Mouse (Mus musculus) B cell, adult 67 days (primary cell): ENCODE results near the gene Mrps25. TPM values are rescaled to one million over a fixed set of nuclear protein-coding genes. Genes with fewer than 3 reads are reported as not detected.

Experiments used
- total RNA-seq, 2 experiments: library from RNA; stranded (reverse); gene quantifications; 4 replicates each; pipeline ENCODE4 v1.2.4; 2023

The Mrps25 gene
- total RNA-seq, result 10 to 100 TPM; 14.8 to 19.2 TPM

DNA sequence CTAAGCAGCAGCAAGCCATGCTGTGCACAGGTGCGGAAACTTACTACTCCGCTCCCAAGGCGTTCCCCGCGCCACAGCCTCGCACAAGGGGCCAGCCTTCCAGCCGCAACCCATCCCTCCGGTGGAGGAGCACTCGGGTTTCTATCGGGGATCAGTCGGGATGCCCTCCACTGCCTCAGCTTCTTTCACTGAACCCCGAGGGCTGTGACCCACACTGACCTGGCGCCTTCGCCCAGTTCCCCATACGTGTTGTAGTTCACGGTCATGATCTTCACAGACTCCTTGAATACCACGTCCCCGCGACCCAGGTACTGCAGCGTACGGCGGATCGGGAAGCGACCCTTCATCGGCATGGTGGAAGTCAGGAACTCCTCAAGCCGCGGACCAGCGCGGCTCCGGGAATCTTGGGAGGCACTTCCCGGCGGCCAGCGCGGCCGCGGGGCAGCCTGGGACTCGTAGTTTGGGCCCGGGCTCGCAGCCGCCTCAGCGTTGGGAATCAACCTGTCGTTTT lies at the start of gene Mrps25:
Gene Mrps25 (minus strand): TSS at position 413 of the 511 bp plus-strand sequence.

DNA sequence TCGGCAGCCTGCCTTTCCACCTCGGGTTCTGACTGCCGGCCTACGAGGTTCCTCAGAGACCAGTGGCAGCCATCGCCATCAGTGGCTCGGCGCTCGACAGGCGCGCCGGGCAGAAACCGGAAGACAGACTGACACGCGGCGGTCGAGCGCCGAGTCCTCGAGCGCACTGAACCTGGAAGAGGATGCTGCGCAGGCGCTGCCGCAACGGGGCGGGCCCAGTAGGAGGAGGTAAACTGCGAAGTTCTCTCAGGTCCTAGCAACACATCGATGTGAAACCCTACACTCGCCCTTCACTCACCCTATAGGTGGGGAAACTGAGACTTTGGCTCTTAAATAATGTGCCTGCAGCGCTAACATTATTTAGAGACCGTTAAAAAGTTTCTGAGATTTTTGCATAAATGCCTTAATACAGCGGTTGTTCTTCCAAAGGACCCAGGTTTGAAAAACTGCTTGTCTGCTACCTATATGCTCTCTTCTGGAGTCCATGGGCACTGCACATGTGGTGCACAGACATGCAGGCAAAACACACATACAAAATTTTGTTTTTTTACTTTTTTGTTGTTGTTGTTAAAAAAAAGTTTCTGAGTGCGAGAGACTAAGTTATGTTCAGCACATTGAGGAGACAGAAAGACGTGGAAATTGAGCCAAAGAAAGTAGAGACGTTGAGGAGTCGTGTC lies 31.1 kb upstream of the Mrps25 start, which contains the start of gene Rbsn:
Gene Rbsn (minus strand): TSS at position 153 of the 677 bp plus-strand sequence.

Other genes starting within 250 kb of the Mrps25 start
- gene Fgd5, start 205.2 kb downstream of the Mrps25 start, total RNA-seq, result not detected
- gene Nr2c2, start 92.6 kb downstream of the Mrps25 start, total RNA-seq, result 10 to 100 TPM; 87.4 to 88.2 TPM
- 10 to 100 TPM; 30.1 to 33.0 TPM for gene Rbsn, start 30.9 kb upstream of the Mrps25 start, total RNA-seq
- not detected for gene Trh, start 60.6 kb upstream of the Mrps25 start, total RNA-seq